Mouse (Mus musculus) ES-E14 (cell line): ENCODE results near the gene Olfr648.

Source experiments
- MAFK ChIP-seq: IDR thresholded peaks from 2 replicates; pipeline ENCODE4 v1.6.1; 2014; ENCODE audit warnings: mild to moderate bottlenecking, low read depth, low read length, inconsistent platforms; ENCODE audit not compliant: insufficient read depth
- ZC3H11A ChIP-seq: IDR thresholded peaks from 2 replicates; pipeline ENCODE4 v1.6.1; 2012; ENCODE audit warnings: low read depth, mild to moderate bottlenecking, inconsistent platforms, low read length, borderline replicate concordance
- ZNF384 ChIP-seq: IDR thresholded peaks from 2 replicates; pipeline ENCODE4 v1.6.1; 2012; ENCODE audit warnings: low read depth, low read length, inconsistent platforms

DNA sequence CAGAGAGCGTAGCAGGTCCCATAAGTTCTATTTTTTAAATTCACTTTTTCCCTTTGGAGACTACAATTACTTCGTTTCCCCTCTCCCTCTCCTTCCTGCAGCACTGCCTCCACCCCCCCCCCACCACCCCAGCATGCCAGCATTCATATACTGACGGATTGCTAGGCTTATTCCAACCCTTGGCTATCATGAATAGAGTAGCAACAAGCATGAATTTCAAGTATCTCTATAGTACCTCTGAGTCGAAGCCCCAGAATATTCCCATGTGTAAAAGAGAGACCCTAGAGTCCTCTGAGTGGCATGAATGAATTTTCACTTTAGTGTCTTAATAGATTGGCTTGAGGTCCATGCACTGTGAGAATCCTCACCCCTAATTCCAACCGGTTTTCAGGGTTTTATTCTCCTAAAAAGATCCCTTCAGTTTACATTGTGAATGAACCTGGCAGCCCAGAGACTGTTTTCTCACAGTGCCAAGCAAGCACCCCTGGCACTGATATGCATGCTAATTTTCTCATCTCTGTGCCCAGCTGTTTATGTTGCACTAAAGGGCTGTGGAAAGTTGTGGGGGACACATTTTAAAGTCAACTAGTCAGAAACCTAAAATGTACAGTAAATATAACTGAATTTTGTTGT, 4.7 kb downstream of the Olfr648 start:
- TF ChIP-seq ZC3H11A (no peak), MAFK (no peak), ZNF384 (no peak)
